Mouse (Mus musculus): ENCODE results near the gene Gtdc1. TPM values are rescaled to one million over a fixed set of nuclear protein-coding genes. Genes with fewer than 3 reads are reported as not detected.

Gtdc1 gene
- total RNA-seq, 2 experiments from 2014 or later, result 31.4 to 34.4 TPM

DNA sequence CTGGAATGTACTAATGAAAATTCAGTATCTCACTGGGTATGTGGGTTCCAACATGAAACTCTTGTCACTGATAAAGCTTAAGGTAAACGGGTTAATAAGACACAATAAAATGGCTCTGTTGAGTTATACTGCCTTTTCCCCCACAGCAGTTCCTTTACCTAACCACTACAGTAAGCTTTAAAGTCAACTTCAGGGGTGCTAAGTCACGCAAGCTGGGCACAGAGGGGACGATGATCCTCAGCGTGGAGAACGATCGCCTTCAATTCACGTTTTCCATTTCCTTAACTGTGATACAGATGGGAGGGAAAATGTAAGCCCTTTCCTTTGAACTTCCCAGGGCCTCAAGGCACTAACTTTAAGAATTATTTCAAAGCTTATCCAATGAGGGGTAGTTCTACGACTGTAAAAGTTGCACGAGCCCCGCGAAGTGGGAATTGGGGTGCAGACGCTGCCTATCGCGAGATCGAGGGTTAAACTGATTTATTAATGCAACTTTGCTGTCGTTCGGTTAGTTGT is 1.2 kb downstream of the Gtdc1 start:
- no peak for DNase-seq (ENCODE audit: low spot score)

DNA sequence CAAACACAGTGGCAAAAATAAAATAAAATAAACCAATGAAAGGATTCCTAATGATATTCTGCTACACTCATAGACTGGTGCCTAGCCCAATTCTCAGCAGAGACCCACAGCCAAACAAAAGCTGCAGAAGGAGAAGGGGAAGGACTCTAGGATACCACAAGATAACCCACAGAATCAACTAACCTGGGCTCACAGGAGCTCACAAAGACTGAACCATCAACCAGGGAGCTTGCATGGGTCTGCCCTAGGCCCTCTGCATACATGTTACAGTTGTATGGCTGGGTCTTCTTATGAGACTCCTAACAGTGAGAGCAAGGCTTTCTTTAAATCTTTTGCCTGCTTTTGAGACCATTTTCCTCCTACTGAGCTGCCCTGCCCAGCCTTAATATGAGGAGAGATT is 2.8 kb downstream of the Gtdc1 start:
- DNase-seq (ENCODE audit: low spot score), result no peak

DNA sequence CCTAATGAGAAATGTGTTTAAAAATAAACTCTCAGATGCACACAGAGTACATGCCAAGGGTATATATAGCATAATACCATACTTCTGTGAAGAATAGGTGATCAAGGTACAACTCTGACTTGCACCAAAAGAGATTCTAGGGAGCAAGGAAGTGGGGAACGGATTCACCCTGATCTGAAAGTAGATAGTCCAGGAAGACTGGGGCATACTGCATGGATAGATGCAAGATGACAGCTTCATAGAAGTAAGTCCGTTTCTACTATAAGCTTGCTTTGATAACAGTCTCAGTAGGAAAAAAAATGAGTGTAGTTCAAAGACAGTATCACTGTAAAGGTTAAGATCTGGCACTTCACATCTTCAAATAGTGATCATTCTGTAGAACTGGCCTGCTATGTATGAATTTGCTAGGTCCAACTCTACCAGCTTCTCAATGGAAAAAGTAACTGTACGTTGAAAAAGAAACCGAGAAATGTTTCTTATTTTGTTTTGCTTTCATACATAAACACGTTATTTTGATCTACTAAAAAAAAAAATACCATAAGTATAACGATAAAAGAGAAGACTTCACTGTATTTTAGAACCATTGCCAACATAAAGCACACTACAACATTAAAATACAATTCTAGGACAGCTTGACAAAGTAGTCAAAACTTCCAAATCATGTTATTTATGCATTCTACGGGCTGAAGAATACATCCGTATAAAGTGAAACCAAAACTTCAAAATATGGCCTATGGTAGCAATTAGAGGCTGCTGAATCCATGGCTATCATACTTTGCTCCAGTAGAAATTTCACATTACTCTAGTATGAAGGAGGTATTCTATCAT is 4.2 kb downstream of the Gtdc1 start:
- DNase-seq (ENCODE audit: low spot score), result no peak

DNA sequence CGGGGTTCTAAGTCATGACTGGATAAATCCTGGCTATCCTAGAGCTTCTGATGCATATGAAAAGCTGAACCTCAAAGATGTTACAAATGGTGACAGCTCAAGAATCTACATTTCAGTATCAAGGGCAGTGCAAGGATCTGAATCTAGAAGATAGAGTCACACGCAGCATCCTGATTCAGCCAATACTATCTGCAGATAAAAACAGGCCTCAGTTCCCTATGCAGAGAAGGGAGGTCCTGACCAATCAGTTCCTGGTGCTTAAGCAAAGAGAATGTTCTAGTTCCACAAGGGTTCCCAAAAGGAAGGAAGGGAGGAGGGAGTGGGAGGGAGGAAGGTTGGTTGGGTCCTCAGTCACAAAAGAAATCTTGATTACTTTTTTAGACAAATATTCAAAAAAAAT is 5.0 kb downstream of the Gtdc1 start:
- DNase-seq (ENCODE audit: low spot score), result no peak

DNA sequence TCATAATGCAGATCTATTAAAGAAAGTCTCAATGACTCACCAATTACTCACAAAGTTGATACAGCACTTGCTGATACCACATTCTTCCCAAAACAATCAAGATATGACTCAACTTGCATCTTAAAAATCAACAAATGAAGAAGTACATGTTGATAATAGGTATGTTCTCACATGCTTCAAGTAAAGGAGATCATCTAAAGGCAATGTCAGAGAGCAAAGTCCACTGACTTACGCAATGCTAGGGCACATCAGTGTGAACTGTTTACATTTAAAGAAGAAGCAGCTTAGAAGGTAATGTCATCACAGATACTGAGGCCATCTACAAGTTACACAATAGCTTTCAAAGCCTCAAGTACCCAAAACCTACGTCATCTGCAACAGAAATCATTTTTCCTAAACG is 7.0 kb downstream of the Gtdc1 start:
- no peak for DNase-seq (ENCODE audit: low spot score)

DNA sequence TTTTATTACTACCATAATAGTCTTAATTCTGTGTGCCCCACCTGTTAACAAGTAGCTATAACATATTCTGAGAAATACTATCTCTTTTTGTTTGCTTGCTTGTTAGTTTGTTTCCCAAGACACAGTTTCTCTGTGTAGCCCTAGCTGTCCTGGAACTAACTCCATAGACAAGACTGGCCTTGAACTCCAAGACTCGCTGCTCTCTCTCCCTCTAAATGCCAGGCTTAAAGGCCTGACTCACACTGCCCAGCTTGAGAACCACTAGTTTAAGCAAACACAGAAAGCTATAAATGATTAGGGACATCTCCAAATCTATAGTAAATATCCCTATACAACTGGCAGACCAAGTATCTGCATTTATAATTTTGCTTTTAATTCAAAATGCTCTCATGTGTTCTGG is 8.1 kb downstream of the Gtdc1 start:
- no peak for DNase-seq (ENCODE audit: low spot score)

DNA sequence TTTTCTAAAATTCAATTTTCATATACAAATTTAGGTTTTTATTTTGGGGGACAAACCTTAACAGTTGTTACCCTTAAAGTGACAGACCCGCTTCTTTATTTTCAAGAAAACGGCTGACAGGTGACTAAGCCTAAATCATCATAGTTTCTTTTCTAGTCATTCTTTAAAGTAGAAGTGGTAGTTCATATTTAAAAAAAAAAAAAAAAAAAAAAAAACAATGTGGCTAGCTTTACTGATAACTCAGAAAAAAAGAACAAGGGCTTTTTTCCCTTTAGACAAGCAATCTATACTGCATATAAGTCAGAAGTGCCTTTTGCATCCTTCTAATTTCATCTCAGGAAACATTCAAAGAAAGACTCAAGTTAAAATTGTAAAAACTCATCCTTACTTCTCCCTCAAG is 8.7 kb downstream of the Gtdc1 start:
- no peak for DNase-seq (ENCODE audit: low spot score)

DNA sequence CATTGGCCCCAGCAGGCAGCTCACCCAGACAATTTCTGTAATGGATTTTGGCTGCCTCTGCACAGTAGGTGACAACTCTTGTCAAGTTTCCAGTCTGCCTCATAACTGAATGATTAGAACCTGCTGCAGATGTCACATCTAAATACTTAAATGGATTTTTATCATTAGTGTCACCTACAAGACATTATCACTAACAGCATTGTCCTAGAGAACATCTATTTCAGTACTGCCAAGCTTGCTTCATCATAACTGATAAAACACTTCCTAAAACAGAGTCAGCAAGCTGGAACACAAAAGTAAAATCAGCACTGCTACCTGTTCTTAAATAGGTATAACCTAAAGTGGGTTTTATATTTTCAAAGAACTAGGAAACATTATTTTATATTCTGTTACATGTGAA is 11.2 kb downstream of the Gtdc1 start:
- DNase-seq (ENCODE audit: low spot score), result no peak

DNA sequence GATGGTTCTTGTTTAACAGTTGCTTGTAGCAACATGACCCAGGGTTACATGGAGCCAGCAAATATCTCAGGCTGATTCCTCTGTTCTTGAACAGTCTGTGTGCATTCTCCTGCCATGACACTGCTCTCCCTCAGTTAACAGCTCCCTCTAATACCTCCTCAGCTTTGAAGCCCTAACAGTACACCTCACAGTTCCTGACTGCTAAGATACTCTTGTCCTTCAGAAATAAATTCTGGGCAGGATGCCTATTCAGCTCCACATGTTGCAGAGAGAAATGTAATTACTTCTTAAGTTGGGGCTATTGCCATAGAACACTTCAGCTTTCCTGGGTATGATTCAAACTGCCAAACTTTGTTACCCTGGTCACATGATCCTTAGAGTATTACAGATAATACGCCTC is 29.7 kb downstream of the Gtdc1 start:
- DNase-seq (ENCODE audit: low spot score), result no peak

DNA sequence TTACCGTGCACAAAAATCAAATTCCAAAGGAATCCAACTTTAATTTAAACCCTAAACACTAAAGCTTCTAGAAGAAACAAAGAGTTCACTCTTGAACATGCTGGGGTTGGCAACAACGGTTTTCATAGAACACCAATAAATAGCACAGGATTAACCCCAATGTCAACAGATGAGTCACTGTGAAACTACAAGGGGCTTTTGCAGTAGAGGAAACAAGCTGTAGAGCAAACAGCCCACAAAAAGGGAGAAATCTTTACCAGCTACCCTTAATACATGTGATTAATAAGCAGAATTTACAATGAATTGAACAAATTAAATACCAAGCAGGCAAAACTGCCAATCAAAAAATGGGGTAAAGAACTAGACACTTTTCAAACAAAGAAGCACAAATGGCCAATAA is 53.7 kb downstream of the Gtdc1 start:
- no peak for DNase-seq (ENCODE audit: low spot score)

DNA sequence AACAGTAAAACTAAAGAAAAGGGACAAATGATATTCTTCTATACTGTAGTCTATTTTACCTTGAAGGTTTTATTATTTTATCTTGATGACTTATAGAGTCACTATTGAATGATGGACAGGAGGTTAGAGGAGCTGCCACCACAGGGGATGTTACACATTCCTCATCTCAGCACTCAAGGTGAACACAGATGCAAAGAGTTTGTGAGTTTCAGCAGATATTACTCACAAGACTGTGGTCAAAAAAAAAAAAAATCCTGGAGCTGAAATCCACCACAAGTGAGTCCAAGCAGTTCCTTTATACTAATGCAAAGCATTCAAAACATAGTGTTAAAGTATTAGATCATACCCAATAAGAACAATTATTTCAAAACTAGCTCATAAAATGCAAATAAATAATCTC is 62.7 kb downstream of the Gtdc1 start:
- no peak for DNase-seq (ENCODE audit: low spot score)

DNA sequence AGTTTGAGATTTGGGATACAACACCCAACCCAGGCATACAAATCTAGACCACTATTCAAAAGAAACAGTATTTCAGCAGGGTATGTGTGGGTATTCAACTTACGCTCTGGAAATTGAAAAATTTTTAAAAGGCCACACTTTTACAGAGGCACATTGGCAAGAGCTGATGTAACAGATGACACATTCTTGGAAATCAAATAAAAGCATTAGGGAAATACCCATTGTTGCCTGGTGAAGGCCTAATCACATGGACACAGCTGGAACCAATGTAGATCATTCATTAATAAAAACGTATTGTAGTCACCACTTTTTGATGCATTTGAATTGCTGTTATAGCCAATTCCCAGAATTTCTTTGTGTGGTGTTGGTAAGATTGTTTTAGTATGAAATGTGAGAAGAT is 73.0 kb downstream of the Gtdc1 start:
- no peak for DNase-seq (ENCODE audit: low spot score)

DNA sequence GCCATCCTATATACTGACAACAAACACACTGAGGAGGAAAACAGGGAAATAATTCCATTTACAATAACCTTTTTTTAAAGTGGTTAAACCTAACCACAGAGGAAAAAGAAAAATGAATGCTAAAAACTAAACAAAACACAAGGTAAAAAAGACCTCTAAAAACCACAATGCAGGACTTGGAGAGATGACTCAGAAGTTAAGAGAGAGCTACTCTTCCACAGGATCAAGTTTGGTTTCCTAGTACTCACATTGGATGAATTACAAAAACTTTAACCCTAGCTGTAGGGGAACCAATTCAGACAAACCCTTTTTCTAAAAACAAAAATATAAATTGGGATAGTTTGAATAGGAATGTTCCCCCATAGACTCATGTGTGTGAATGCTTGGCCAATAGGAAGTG is 77.8 kb downstream of the Gtdc1 start:
- DNase-seq (ENCODE audit: low spot score), result no peak

DNA sequence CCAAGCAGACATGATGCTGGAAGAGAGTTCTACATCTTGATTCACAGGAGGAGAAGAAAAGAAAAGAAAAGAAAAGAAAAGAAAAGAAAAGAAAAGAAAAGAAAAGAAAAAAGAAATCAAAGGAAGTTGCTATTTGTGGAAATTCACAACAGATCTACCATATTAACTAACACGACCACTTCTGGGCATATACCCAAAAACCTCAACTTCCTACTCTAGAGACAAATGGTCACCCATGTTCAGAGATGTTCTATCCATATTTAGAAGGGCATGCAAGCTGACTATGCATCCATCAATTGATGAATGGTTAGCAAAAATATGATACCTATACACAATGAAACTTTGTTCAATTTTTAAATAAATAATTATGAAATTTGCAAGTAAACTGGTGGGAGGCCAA is 79.3 kb downstream of the Gtdc1 start:
- DNase-seq (ENCODE audit: low spot score), result no peak

DNA sequence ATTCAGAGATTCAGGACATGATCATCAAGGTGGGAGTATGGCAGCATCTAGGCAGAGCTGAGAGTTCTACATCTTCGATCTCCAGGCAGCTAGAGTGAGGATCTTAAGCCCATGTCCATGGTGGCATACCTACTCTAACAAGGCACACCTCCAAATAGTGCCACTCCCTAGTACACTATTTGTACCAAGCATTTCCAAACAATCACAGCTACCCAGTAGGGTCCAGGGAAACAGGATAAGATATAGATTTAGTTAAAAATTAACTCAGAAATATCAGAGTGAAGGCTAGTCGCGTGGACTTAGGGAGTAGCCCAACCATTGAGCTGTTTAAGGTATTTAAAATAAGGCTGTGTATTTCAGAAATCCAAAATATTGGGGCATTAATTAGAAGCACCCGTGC is 82.0 kb downstream of the Gtdc1 start:
- DNase-seq (ENCODE audit: low spot score), result no peak

DNA sequence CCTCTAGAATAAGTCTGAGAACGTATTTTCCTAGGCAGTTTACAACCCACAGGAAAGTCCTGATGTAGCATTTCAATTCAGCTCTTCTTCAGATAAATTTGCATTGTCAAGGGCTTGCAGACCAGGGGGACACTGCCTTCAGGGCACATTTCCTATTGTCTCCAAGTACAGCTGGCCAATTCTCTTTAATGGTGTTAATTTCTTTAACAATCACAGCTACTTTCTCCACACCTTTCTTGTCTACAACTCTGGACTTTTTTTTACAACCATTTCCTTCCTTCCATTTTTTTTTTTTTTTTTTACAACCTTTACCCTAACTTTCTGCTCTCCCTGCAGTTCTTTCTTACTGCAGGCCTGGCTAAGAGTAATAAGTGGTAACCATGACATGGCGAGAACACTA is 97.7 kb downstream of the Gtdc1 start:
- no peak for DNase-seq (ENCODE audit: low spot score)

DNA sequence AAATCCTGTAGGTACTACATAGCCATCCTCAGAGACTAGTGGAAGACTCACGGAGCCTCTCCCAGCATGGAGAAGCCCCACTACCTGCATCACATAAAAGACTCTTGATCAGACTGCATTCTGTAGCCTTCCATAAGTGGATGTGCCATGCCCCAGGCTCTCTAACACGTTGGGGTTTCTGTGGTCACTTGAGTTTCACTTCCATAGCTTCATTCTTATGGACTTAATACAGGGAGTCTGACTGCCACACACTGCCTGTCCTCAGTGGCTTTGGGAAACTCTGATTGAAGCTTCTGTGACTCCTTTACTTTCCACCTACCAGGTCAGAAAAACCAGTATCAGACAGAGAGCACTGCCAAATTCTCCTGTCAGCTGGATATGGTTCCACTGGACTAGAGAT is 98.1 kb downstream of the Gtdc1 start:
- no peak for DNase-seq (ENCODE audit: low spot score)

DNA sequence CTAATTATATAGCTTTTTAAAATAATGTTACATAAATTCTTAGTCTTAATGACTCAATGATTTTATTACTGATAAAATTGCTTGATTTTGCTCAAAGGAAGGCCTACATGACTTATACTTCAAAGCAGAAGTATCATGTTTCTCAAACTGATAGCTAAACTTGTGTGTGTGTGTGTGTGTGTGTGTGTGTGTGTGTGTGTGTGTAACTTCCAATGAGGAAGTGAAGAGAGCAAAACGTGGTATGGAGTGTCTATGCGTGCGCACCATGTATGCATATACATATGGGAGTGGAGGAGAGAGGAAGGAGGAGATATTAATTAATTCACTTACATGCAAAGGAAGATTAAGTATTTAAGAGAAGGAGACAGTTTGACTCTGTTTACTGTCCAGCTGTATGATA is 100.8 kb downstream of the Gtdc1 start:
- no peak for DNase-seq (ENCODE audit: low spot score)

DNA sequence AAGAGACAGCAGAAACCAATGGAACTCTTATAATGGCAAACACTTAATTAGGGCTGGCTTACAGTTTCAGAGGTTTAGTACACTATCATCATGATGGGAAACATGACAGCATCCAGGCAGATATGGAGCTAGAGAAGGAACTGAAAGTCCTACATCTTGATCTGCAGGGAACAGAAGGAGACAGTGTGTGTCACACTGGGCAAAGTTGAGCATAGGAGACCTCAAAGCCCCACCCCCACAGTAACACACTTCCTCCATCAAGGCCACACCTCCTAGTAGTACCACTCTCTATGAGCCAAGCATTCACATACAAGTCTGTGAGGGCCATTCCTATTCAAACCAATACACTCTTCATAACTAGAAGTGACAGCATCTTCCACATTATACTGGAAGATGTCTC is 109.7 kb downstream of the Gtdc1 start:
- DNase-seq (ENCODE audit: low spot score), result no peak

DNA sequence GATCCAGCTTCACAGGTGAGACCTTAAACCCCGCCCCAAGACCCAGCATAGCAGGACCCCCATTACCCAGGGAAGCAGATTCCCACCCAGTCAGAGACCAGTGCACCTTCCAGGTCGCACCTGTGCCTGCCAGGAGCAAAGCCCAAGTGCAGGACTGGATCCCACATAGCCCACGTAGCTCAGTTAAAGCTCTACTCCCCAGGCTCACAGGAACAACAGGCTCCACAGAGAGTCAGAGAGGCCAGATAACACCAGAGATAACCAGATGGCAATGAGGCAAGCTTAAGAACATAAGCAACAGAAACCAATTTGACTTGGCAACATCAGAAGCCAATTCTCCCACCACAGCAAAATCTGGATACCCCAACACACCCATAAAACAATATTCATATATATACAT is 113.7 kb downstream of the Gtdc1 start:
- no peak for DNase-seq (ENCODE audit: low spot score)

DNA sequence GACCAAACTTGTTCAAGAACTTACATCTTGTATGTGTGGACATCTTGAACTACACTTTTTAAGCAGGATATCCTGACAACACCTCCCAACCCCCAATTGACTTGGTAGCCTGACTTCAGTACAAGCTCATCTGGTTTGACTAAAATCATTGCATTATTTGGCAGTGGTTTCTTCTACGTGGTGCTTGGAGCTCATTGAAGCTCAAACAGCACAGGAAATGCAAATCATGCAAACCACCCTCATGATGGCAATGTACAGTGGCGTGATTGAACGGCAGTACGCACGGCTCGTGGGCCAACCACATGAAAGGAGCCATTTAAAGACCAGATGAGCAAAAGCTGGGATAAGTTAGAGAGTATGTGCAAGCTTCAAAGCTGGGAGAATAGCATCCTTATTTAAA is 123.0 kb downstream of the Gtdc1 start:
- DNase-seq (ENCODE audit: low spot score), result no peak

DNA sequence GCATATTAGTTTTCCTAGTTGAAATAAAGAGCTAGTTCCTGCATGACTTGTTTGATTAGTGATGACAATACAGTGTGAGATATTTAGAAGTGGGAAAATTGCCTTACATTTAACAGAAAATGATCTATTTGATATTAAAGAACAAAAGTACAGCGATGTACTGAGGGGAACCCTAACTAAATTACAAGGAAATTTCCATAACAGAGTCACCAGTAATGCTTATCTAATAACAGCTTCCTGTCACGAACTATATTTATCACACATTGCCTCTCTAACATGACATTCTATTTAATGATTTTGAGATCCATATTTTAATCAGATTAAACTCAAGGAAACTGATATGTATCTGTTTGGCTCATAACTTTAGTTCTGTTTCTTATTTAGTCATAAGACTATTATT is 126.1 kb downstream of the Gtdc1 start:
- DNase-seq (ENCODE audit: low spot score), result no peak

DNA sequence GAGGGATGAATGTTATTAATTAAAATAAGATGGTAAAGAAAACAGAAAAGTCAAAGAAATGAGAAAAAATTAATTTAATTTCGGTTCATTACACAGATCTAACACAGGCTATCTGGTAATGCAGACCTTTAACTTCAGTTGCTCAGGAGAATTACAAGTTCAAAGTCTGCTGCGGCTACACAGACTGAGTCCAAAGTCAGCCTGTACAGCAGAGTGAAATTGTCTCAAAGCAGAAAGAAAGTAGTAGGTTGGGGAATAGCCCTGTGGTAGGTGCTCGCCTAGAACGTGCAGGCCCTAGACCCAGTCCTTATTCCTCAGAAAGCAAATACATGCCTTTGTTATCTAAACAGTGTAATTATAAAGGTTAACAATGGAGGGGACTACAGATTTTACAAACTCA is 135.6 kb downstream of the Gtdc1 start:
- no peak for DNase-seq (ENCODE audit: low spot score)

DNA sequence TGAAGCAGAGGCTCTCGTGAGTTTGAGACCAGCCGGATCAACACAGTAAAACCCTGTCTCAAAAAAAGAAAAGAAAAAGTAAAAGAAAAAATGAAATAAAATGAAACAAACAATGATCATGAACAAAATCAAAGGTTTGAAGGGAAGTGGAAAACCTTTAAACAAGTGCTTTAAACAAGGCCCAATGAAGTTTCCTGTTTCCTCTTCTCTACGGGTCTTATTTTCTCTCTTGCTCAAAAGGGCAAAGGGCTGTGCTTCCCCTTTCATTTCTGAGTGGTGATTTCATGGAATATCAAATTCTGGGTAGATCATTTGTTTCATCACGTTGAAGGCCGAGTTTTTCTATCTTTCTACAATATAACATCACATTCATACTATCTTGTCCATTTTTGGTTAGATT is 136.3 kb downstream of the Gtdc1 start:
- no peak for DNase-seq (ENCODE audit: low spot score)

Data from gastrocnemius, adult 18-20 months (tissue).